Mouse (Mus musculus) neural tube, embryonic 13.5 days (tissue): ENCODE results near the gene Ppp1r14b. TPM values are rescaled to one million over a fixed set of nuclear protein-coding genes. Genes with fewer than 3 reads are reported as not detected.

Experiments
- ATAC-seq: fragments of 200-750 bp; cut with Nextera tagmentation; 2 replicates; pipeline ENCODE4 v1.8.0; 2017; ENCODE audit warnings: low read depth, mild to moderate bottlenecking, moderate TSS enrichment, moderate library complexity
- H3K27ac ChIP-seq: fragments of 300-500 bp; sonication (generic); replicated peaks from 2 replicates; pipeline ENCODE4 v1.5.1; 2015; ENCODE audit warnings: moderate library complexity, mild to moderate bottlenecking, inconsistent platforms
- H3K27me3 ChIP-seq: fragments of 300-500 bp; sonication (generic); 2 replicates; pipeline ENCODE4 v1.6.1; 2015; ENCODE audit warnings: mild to moderate bottlenecking, inconsistent platforms
- H3K36me3 ChIP-seq: fragments of 300-500 bp; sonication (generic); 2 replicates; pipeline ENCODE4 v1.6.1; 2015; ENCODE audit warnings: mild to moderate bottlenecking, inconsistent platforms
- H3K4me1 ChIP-seq: fragments of 300-500 bp; sonication (generic); replicated peaks from 2 replicates; pipeline ENCODE4 v1.6.1; 2015; ENCODE audit warnings: inconsistent platforms
- H3K4me2 ChIP-seq: fragments of 300-500 bp; sonication (generic); 2 replicates; pipeline ENCODE4 v1.6.1; 2015; ENCODE audit warnings: inconsistent platforms, mild to moderate bottlenecking, moderate library complexity
- H3K4me3 ChIP-seq: fragments of 300-500 bp; sonication (generic); 2 replicates; pipeline ENCODE4 v1.5.1; 2015; ENCODE audit warnings: mild to moderate bottlenecking, inconsistent platforms
- H3K9ac ChIP-seq: fragments of 300-500 bp; sonication (generic); 2 replicates; pipeline ENCODE4 v1.6.1; 2015; ENCODE audit warnings: moderate library complexity, mild to moderate bottlenecking, inconsistent platforms
- H3K9me3 ChIP-seq: fragments of 300-500 bp; sonication (generic); 2 replicates; pipeline ENCODE4 v1.6.1; 2016; ENCODE audit warnings: inconsistent platforms
- WGBS: fragments of 180-500 bp; shearing (Covaris S2); methylation state at CpG from one replicate; pipeline ENCODE4 v1.1.7; 2015; 5-methylcytosine and 5-hydroxymethylcytosine counted together
- polyA plus RNA-seq: library from polyadenylated mRNA; unstranded; fragments of >200 nt; fragmentation: Nextera tagmentation; extraction: Ambion mirVana; gene quantifications from 2 replicates; pipeline ENCODE4 v1.2.1, GENCODE M21; 2015

Gene Ppp1r14b
- polyA plus RNA-seq, 1 experiment from 2014 or later: 211 TPM

GRCm38 (mm10) chr19:6969665-6970381 is 4.9 kb upstream of the Ppp1r14b start:
- peak; percentile 8; the same call in 1 of the 2 replicates for ATAC-seq
- Histone ChIP-seq H3K4me3 (peak overlapping the region; percentile 44), H3K4me1 (peaks cover 40% of the 10 kb centered on the region), H3K36me3 (no peaks in the 10 kb centered on the region), H3K4me2 (peak overlapping the region; percentile 54), H3K9me3 (no peaks in the 10 kb centered on the region), H3K9ac (peak overlapping the region; percentile 69), H3K27me3 (peaks cover 27% of the 10 kb centered on the region), H3K27ac (peak overlapping the region; percentile 73)
- WGBS: under 1% methylated on average over 41 of the region's 55 CpGs

GRCm38 (mm10) chr19:6970460-6971085 is 4.2 kb upstream of the Ppp1r14b start:
- no peaks in the 10 kb centered on the region for H3K9me3 ChIP-seq
- H3K4me1 ChIP-seq: peaks cover 40% of the 10 kb centered on the region
- no peaks in the 10 kb centered on the region for H3K36me3 ChIP-seq
- H3K4me2 ChIP-seq: peak overlapping the region; percentile 54
- H3K27me3 ChIP-seq: peaks cover 27% of the 10 kb centered on the region
- peak overlapping the region; percentile 73 for H3K27ac ChIP-seq
- WGBS: 12% methylated on average over 11 of the region's 11 CpGs
- peak overlapping the region; percentile 44 for H3K4me3 ChIP-seq
- no peak for ATAC-seq
- peak overlapping the region; percentile 69 for H3K9ac ChIP-seq

GRCm38 (mm10) chr19:6971644-6972043 is 3.1 kb upstream of the Ppp1r14b start:
- Histone ChIP-seq H3K4me2 (no peak overlapping the region), H3K27me3 (peaks cover 27% of the 10 kb centered on the region), H3K4me3 (no peak overlapping the region), H3K9ac (no peak overlapping the region), H3K27ac (0 out of 2 replicates have a peak overlapping the region, but pooled peaks have one; percentile 3), H3K4me1 (peaks cover 50% of the 10 kb centered on the region), H3K36me3 (no peaks in the 10 kb centered on the region), H3K9me3 (no peaks in the 10 kb centered on the region)
- ATAC-seq: no peak
- 16% methylated on average over 6 of the region's 6 CpGs for WGBS

GRCm38 (mm10) chr19:6972247-6972917 is 2.4 kb upstream of the Ppp1r14b start:
- no peak overlapping the region for H3K4me2 ChIP-seq
- H3K27ac ChIP-seq: 0 out of 2 replicates have a peak overlapping the region, but pooled peaks have one; percentile 3
- H3K36me3 ChIP-seq: peaks cover 6% of the 10 kb centered on the region
- H3K27me3 ChIP-seq: peaks cover 27% of the 10 kb centered on the region
- no peak overlapping the region for H3K9ac ChIP-seq
- H3K4me1 ChIP-seq: peaks cover 58% of the 10 kb centered on the region
- H3K9me3 ChIP-seq: no peaks in the 10 kb centered on the region
- 78% methylated on average over 13 of the region's 13 CpGs for WGBS
- H3K4me3 ChIP-seq: no peak overlapping the region
- no peak for ATAC-seq

GRCm38 (mm10) chr19:6973581-6974190 is 1.1 kb upstream of the Ppp1r14b start:
- H3K4me2 ChIP-seq: peak overlapping the region; percentile 92
- ATAC-seq: no peak
- peaks cover 68% of the 10 kb centered on the region for H3K4me1 ChIP-seq
- peaks cover 21% of the 10 kb centered on the region for H3K27me3 ChIP-seq
- H3K9me3 ChIP-seq: no peaks in the 10 kb centered on the region
- WGBS: 37% methylated on average over 12 of the region's 12 CpGs
- peak overlapping the region; percentile 96 for H3K27ac ChIP-seq
- H3K4me3 ChIP-seq: peak overlapping the region; percentile 69
- peak overlapping the region; percentile 89 for H3K9ac ChIP-seq
- peaks cover 19% of the 10 kb centered on the region for H3K36me3 ChIP-seq

GRCm38 (mm10) chr19:6975537-6976521 is 1.1 kb downstream of the Ppp1r14b start, which contains the start of gene Plcb3:
Plcb3 (minus strand) TSS chr19:6976470.
- H3K4me1 ChIP-seq: peaks cover 60% of the 10 kb centered on the region
- ATAC-seq: no peak

GRCm38 (mm10) chr19:6977759-6978638 is 3.2 kb downstream of the Ppp1r14b start:
- WGBS: 85% methylated on average over 13 of the region's 13 CpGs
- peak overlapping the region; percentile 92 for H3K4me2 ChIP-seq

More at GRCm38 (mm10) chr19:6975537-6976521, 1.1 kb downstream of the Ppp1r14b start, which contains the start of gene Plcb3:
- H3K4me3 ChIP-seq: peak within 1 kb of the TSS; percentile 69
- peak within 1 kb of the TSS; percentile 96 for H3K27ac ChIP-seq
- peak within 1 kb of the TSS; percentile 89 for H3K9ac ChIP-seq
- peaks cover under 1% of the 10 kb centered on the region; the same call in 1 of the 2 replicates for H3K27me3 ChIP-seq
- peak within 1 kb of the TSS; percentile 92 for H3K4me2 ChIP-seq
- peaks cover 19% of the 10 kb centered on the region for H3K36me3 ChIP-seq
- no peaks in the 10 kb centered on the region for H3K9me3 ChIP-seq
- WGBS: 0% methylated on average over 16 of the region's 16 CpGs

GRCm38 (mm10) chr19:6978639-6978974 is 3.8 kb downstream of the Ppp1r14b start:
- no peak for ATAC-seq
- Histone ChIP-seq H3K27me3 (no peaks in the 10 kb centered on the region), H3K27ac (peak overlapping the region; percentile 94), H3K4me1 (peaks cover 55% of the 10 kb centered on the region), H3K4me3 (peak overlapping the region; percentile 63), H3K9ac (peak overlapping the region; percentile 73), H3K4me2 (peak overlapping the region; percentile 92), H3K9me3 (no peaks in the 10 kb centered on the region), H3K36me3 (peaks cover 33% of the 10 kb centered on the region)
- WGBS: 58% methylated on average over 3 of the region's 3 CpGs

More at GRCm38 (mm10) chr19:6977759-6978638, 3.2 kb downstream of the Ppp1r14b start:
- Histone ChIP-seq H3K27ac (peak overlapping the region; percentile 94), H3K9ac (peak overlapping the region; percentile 73), H3K9me3 (no peaks in the 10 kb centered on the region), H3K27me3 (no peaks in the 10 kb centered on the region), H3K4me3 (peak overlapping the region; percentile 63), H3K36me3 (peaks cover 29% of the 10 kb centered on the region), H3K4me1 (peaks cover 55% of the 10 kb centered on the region)
- ATAC-seq: no peak

GRCm38 (mm10) chr19:6979001-6979479 is 4.3 kb downstream of the Ppp1r14b start:
- H3K4me1 ChIP-seq: peaks cover 50% of the 10 kb centered on the region
- ATAC-seq: no peak
- H3K36me3 ChIP-seq: peaks cover 37% of the 10 kb centered on the region
- H3K4me3 ChIP-seq: peak overlapping the region; percentile 63
- H3K9ac ChIP-seq: peak overlapping the region; percentile 73
- H3K4me2 ChIP-seq: peak overlapping the region; percentile 92
- peak overlapping the region; percentile 94 for H3K27ac ChIP-seq
- H3K9me3 ChIP-seq: no peaks in the 10 kb centered on the region
- H3K27me3 ChIP-seq: no peaks in the 10 kb centered on the region
- 12% methylated on average over 11 of the region's 11 CpGs for WGBS
